Mouse (Mus musculus): ENCODE measurements around the gene Dusp14. TPM values are rescaled to one million over a fixed set of nuclear protein-coding genes. Genes with fewer than 3 reads are reported as not detected.

Gene Dusp14
- polyA plus RNA-seq, 1 experiment: not detected

DNA sequence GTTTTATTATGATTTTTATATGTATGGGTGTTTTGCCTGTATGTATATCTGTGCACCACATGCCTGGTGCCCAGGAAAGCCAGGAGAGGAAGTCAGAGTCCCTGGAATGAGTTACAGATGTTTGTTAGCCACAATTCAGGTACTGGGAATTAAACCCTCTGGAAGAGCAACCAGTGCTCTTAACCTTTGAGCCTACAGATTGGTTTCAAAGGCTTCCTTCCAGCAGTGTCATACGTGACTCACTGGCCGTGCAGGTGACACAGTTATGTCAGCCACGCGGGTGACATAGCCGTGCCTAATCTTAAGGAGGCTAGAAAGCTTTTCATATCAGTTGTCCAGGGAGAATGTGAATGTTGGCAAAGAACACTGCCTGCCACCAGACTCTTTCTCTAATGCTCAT lies 35.4 kb downstream of the Dusp14 start:
- Histone ChIP-seq H3K27ac (ENCODE audit: insufficient read depth, low read depth, low read length) (no peak overlapping the region), H3K4me1 (ENCODE audit: control insufficient read depth, insufficient read depth, low read length) (0 out of 2 replicates have a peak, but pooled peaks cover 5% of the 10 kb centered on the region), H3K4me3 (ENCODE audit: insufficient read depth, low read depth, low read length) (no peak overlapping the region)
- no peak for TF ChIP-seq CTCF (IDR thresholded peaks at IDR 0.05; ENCODE audit: insufficient read depth, low read depth, low read length)
- WGBS: 97% methylated on average over 5 of the region's 5 CpGs

DNA sequence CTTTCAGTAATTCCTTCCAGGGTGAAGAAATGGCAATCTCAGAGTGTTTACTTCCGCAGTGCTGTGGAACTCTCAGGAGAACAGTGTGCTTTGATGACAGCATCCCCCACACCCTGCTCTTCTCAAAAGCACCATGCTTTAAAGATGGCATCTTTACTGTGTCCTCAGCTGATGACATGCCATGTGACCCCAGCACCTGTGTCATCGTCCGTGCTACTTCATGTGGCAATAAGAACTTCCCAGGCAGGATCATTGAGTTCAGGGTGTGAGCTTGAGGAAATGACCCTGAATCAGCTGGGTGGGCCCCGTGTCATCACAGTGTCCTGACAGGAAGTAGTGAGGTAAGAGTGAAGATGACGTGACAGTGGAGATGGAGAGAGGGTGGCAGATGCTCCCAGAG lies 36.5 kb downstream of the Dusp14 start:
- no peak for TF ChIP-seq POLR2A (IDR thresholded peaks at IDR 0.05; ENCODE audit: insufficient read depth, low read depth, low read length)
- no peak for TF ChIP-seq CTCF (IDR thresholded peaks at IDR 0.05; ENCODE audit: insufficient read depth, low read depth, low read length)
- 85% methylated on average over 5 of the region's 5 CpGs for WGBS
- Histone ChIP-seq H3K27ac (ENCODE audit: insufficient read depth, low read depth, low read length) (no peak overlapping the region), H3K4me3 (ENCODE audit: insufficient read depth, low read depth, low read length) (no peak overlapping the region), H3K4me1 (ENCODE audit: control insufficient read depth, insufficient read depth, low read length) (no peaks in the 10 kb centered on the region)

DNA sequence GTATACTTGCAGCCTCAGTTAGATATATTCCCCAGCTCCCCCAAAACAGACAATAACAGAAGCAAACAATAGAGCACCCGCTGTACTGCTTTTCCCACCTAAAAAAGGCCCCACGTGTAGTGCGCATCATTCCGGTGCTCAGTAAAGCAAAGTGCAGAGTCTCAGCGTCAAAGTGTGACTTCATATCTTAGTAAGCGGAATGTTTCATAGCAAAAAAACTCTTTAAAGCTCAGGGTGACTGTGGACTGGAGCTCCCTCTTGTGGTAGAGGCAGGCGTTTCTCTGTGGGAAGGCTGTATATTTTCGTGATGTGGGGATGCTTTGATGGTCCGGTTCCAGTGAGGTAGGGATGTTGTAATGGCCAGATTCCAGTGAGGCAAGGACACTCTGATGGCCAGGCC lies 37.1 kb downstream of the Dusp14 start:
- TF ChIP-seq POLR2A (IDR thresholded peaks at IDR 0.05; ENCODE audit: insufficient read depth, low read depth, low read length) (no peak), CTCF (IDR thresholded peaks at IDR 0.05; ENCODE audit: insufficient read depth, low read depth, low read length) (no peak; the same call in 1 of the 2 replicates)
- WGBS: 36% methylated on average over 9 of the region's 9 CpGs
- no peak overlapping the region for H3K27ac ChIP-seq (ENCODE audit: insufficient read depth, low read depth, low read length)
- H3K4me1 ChIP-seq (ENCODE audit: control insufficient read depth, insufficient read depth, low read length): no peaks in the 10 kb centered on the region
- no peak overlapping the region for H3K4me3 ChIP-seq (ENCODE audit: insufficient read depth, low read depth, low read length)

DNA sequence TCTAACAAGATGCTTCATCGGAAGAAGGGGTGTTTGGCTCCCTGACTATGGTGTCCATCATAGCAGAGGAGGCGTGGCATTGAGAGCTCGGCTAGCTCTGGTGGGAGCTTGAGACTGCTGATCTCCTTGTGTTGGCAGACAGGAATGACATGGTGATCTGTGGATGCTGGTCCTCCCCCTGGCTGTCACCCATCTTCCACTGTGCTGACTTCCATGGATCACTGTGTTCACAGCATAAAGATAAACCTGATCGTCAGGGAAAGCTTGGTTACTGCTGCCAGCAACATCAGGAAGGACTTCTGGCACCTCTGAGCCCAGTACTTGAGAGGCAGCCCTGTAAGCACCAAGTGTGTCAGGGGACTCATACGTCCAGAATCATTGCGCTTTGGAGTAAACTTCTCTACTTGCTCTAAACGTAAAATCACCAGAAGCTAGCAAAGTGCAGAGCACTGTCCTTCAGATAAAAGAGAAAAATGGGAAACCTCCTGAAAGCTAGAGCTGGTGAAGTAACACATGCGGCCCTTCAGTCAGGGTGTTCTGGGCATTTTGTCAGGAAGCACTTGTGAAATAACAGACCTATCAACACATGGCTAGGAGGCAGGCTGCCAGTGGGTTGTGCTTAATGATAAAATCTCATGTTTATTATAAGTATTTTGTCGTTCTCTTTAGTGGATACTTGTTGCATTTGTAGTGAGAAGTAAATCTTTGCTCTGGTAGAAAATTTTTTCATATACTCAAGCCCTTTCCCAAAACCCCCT lies 40.6 kb downstream of the Dusp14 start:
- H3K27ac ChIP-seq (ENCODE audit: insufficient read depth, low read depth, low read length): no peak overlapping the region
- no peaks in the 10 kb centered on the region for H3K4me1 ChIP-seq (ENCODE audit: control insufficient read depth, insufficient read depth, low read length)
- H3K4me3 ChIP-seq (ENCODE audit: insufficient read depth, low read depth, low read length): no peak overlapping the region
- WGBS: 67% methylated on average over 9 of the region's 9 CpGs
- no peak for TF ChIP-seq CTCF (IDR thresholded peaks at IDR 0.05; ENCODE audit: insufficient read depth, low read depth, low read length)

DNA sequence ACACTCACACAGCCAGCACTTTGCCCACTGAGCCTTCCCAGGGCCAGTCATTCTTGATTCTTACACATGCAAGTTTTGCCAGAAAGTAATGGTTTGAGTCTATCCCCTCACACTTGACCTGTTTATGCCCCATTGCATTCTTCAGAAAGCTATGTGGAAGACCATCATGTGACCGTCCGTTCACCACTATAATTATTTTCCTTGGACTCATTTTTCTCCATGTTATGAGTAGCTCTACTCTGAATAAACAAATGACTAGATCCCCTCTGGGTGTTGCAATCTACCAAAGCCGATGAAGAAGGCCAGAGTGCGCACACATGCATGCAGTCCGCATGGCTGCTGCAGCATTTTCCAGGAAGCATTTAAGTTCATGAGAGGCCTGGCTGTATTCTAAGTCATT lies 41.8 kb downstream of the Dusp14 start:
- H3K27ac ChIP-seq (ENCODE audit: insufficient read depth, low read depth, low read length): no peak overlapping the region

DNA sequence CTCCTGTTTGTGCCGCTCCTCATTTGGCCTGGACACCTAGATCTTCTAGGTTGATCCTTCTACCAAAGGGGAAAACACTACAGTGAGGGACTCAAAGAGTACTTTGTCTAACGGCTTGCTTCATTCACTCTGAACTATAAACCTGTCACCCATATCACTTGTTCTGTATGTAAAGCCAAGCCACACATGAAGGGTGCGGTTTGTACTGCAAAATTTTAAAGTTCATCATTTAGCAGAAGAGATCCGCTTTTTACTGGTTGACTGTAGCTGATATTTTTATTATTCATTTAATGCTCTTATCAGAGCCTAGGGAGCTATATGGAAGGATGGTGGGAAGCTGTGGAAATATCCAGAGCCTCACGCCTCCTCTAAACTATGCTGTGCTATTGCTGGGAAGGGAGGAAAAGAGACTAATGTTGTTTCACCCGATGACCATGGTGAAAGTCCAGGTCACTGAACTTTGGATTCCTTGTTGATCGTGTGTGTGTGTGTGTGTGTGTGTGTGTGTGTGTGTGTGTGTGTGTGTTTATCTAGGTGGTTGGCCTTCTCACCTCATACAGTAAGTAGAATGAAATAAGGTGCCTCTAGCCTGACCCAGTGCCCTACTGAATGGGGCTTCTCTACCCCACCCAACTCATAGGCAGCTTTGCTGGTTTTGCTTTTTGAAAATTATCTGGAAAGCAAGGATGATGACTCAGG lies 52.1 kb downstream of the Dusp14 start:
- 94% methylated on average over 7 of the region's 7 CpGs for WGBS
- no peak overlapping the region for H3K4me3 ChIP-seq (ENCODE audit: insufficient read depth, low read depth, low read length)
- H3K27ac ChIP-seq (ENCODE audit: insufficient read depth, low read depth, low read length): no peak overlapping the region
- no peak for TF ChIP-seq CTCF (IDR thresholded peaks at IDR 0.05; ENCODE audit: insufficient read depth, low read depth, low read length)
- no peak for TF ChIP-seq POLR2A (IDR thresholded peaks at IDR 0.05; ENCODE audit: insufficient read depth, low read depth, low read length)
- H3K4me1 ChIP-seq (ENCODE audit: control insufficient read depth, insufficient read depth, low read length): peaks cover 5% of the 10 kb centered on the region; the same call in 1 of the 2 replicates

More for the DNA sequence above, 41.8 kb downstream of the Dusp14 start:
- no peak overlapping the region for H3K4me3 ChIP-seq (ENCODE audit: insufficient read depth, low read depth, low read length)
- TF ChIP-seq CTCF (IDR thresholded peaks at IDR 0.05; ENCODE audit: insufficient read depth, low read depth, low read length): no peak
- no peak for TF ChIP-seq POLR2A (IDR thresholded peaks at IDR 0.05; ENCODE audit: insufficient read depth, low read depth, low read length)
- no peaks in the 10 kb centered on the region for H3K4me1 ChIP-seq (ENCODE audit: control insufficient read depth, insufficient read depth, low read length)
- 93% methylated on average over 5 of the region's 5 CpGs for WGBS

DNA sequence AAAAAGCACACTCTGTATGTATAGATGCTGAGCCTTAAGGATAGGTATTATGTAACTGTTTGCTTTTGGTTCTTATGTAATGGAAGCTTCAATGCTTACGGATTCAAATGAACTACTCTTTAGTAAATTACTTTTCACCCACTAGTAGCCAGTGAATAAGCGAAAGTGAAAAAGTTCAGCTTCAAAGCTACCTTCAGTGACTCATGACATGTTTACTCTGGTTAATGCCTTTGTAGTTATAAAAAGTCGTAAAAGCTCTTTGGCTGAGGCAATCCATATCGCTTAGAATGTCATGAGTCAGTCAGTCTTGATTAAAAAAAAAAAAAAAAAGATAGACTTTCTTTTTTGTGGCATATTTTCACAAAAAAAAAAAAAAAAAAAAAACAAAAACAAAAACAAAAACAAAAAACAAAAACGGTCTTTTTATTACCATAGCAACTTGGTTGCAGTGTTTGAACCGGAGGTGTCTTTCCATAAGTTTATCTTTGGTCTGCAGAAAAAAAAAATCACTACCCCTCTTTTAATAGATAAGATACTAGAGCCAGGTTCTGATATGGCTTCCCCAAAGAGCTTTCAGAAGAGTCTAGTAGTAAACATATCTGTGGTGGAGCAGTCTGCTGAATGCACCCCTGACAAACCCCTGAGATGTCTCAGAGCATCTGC lies 52.8 kb downstream of the Dusp14 start:
- no peak overlapping the region for H3K27ac ChIP-seq (ENCODE audit: insufficient read depth, low read depth, low read length)

DNA sequence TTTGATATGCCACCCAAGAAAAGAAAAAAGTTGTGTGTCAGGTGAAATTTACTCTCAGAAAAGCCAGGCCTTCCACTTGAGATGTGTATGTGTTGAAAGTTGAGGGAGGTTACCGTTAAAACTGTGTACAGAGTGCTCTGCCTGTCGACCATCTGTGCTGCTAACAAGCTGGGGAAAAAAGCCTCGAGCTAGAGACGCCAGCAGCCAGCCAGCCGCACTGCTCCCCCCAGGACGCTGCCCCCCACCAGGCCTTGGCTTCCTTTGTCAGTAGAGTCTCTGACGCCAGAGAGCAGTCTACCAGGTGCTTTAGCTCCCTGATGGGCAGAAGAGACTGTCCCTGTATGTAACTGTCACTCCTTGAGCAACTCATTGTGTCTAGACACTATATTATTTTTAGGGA lies 56.0 kb downstream of the Dusp14 start:
- TF ChIP-seq POLR2A (IDR thresholded peaks at IDR 0.05; ENCODE audit: insufficient read depth, low read depth, low read length): no peak
- no peak for TF ChIP-seq CTCF (IDR thresholded peaks at IDR 0.05; ENCODE audit: insufficient read depth, low read depth, low read length)
- no peak overlapping the region for H3K4me3 ChIP-seq (ENCODE audit: insufficient read depth, low read depth, low read length)
- H3K4me1 ChIP-seq (ENCODE audit: control insufficient read depth, insufficient read depth, low read length): peaks cover 7% of the 10 kb centered on the region
- H3K27ac ChIP-seq (ENCODE audit: insufficient read depth, low read depth, low read length): no peak overlapping the region
- WGBS: 22% methylated on average over 7 of the region's 7 CpGs

More for the DNA sequence above, 52.8 kb downstream of the Dusp14 start:
- Histone ChIP-seq H3K4me1 (ENCODE audit: control insufficient read depth, insufficient read depth, low read length) (peaks cover 5% of the 10 kb centered on the region; the same call in 1 of the 2 replicates), H3K4me3 (ENCODE audit: insufficient read depth, low read depth, low read length) (no peak overlapping the region)
- WGBS: 76% methylated on average over 6 of the region's 6 CpGs
- TF ChIP-seq CTCF (IDR thresholded peaks at IDR 0.05; ENCODE audit: insufficient read depth, low read depth, low read length): no peak
- no peak for TF ChIP-seq POLR2A (IDR thresholded peaks at IDR 0.05; ENCODE audit: insufficient read depth, low read depth, low read length)

DNA sequence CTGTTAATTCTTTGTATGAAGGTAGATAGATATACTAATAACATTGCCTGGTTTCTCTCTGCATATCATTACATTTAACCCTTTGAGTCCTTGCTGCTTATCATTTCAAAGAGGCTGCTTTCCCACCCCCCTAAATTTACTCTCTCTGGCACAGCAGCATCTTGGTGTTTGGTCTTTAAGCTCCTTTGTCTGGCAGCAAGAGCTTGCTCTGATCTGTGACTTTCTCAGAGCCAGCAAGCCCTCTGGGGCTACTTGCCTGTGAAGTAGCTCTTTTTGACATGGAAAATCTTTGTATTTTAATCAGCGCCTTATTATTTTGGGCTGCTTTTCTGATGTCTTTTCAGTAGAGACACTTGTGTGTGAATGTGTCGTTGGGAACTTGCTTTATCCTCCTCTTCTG lies 57.5 kb downstream of the Dusp14 start:
- 66% methylated on average over 2 of the region's 2 CpGs for WGBS
- Histone ChIP-seq H3K27ac (ENCODE audit: insufficient read depth, low read depth, low read length) (no peak overlapping the region), H3K4me3 (ENCODE audit: insufficient read depth, low read depth, low read length) (no peak overlapping the region), H3K4me1 (ENCODE audit: control insufficient read depth, insufficient read depth, low read length) (peaks cover 7% of the 10 kb centered on the region)
- TF ChIP-seq CTCF (IDR thresholded peaks at IDR 0.05; ENCODE audit: insufficient read depth, low read depth, low read length): no peak
- no peak for TF ChIP-seq POLR2A (IDR thresholded peaks at IDR 0.05; ENCODE audit: insufficient read depth, low read depth, low read length)
